Mouse (Mus musculus) WW6 (cell line): Measurements from ENCODE around the gene Gnat1.

Experiments used
- DNase-seq: peaks from one replicate; pipeline ENCODE4 v3.0.0-alpha.2; 2013; ENCODE audit warnings: low read depth, low spot score

The Gnat1 gene

DNA sequence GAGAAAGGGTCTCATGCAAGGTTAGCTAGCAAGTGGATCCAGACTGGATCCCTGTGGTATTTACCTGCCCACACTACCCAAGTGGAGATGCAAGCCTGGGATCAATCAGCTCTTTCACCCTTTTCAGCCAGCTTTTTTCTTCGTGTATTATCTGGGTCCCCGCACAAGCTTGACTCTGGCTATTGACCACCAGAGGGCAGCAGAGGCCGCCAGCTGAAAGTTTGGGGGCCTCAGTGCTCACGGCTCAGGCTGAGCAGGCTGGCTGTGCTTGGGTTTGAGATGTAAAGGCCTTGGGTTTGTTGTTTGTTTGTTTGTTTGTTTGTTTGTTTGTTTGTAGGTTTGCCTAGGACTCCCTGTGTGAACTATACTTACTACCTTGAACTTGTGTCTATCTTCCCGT lies 33.9 kb downstream of the Gnat1 start:
- no peak for DNase-seq

DNA sequence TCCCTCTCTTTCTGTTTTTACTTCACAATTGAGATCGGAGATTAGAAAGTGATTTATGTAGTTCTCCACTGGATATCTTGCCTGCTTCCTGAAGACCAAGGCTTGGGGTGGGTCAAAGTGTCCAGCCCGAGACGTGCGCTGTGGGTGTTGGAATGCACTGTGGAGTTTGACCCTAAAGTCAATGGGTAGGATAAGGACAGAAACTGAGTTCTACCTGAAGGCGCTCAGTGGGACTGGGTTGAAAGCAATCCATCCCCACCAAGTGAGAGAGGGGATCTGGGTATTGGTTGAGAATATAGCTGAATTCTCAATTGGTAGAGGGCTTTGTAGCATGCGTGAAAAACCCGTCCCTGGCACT lies 34.4 kb downstream of the Gnat1 start:
- no peak for DNase-seq

DNA sequence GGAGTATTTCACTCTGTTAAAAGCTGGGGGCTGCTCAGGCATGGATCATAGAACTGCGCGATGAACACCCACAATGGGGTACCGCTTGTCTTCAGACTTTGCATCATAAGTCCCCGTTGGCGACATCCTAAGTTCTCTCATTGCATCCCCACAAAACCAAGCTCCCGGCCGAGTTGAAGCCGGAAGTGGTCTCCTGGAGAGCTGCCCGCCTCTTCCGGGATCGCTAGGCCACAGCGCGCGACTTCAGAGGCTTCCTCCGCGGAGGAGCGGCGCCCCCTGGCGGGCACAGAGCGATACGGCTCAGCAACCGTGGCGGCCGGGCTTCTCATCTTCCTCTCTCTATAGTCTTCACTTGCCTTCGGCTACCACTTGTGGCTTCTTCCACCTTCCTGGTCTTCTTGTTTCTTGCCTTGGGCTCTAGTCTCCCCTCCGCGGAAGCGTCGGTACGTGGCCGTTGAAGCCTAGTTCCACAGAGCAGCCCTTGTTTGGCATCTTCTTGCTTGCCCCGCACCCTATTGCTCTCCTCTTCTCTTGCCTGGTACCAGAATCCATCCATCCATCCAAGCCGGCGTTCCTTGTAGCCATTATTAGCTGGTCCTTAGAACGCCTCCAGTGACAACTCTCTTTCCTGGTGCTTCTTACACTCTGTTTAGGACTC lies 34.9 kb downstream of the Gnat1 start:
- peak; percentile 77 for DNase-seq

DNA sequence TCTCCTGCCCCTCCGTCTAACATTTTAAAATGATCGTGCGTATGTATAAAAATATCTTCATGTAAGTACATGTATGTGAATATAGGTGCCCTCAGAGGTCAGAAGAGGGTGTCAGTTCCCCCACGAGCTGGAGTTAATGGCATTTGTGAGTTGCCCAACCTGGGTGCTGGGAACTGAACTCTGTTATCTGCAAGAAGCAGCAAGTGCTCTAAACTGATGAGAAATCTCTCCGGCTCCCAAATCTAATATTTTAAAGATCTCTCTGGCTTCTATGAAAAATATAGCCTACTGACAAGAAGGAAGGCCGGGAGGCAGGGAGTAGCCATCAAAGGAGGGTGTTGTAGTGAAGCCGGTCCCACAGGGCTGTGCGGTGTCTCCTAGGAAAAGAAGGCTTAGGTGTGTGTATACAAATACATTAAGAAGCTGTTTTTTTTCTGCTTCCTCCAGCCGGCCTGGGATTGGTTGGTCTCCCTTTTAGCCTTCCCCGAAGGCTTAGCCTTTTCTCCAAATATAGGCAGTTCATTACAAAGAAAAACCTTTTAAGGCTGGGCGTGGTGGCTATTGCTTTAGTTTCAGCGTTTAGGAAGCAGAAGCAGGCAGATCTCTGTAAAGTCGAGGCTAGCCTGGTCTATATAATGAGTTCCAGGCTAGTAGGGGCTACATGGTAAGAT lies 35.8 kb downstream of the Gnat1 start:
- no peak for DNase-seq

DNA sequence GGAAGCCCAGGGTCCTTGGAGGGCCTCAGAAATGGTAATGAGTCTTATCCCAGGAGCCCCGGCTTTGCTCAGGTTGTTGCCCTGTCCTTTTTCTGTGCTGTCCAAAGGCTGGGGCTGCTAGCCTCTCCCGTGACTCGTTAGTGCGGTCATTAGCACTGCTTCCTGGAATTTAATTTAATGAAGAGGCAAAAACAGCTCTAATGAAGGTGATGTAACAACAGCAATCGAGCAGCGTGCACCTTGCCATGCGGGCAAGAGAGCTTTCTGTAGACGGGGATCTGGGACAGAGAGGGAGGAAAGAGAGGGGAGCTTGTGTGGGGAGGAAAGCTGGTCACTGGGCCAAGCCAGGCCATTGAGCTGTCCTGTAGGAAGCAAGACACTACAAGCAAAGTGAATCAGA lies 37.8 kb downstream of the Gnat1 start:
- no peak for DNase-seq

DNA sequence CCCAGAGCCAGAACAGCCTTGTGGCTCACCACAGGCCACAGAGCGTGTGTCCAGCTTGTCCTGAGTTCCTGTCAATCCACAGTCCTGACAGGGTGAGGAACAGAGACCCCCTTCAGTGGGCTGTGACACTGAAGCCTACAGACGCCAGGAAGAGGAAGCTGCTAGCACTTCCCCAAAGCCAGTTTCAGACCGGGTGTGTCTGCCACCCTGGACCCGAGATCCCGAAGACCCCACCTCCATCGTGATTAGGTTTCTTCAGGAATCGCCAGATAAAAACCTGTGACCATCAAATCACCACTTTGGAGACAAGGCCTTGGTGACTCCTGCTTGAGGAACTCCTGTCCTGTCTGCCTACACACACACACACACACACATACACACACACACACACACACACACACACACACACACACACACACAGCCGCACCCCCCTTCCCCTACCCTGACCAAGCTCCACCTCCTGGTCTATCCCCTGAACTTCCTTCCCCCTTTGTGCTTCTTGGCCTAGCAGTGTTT lies 39.2 kb downstream of the Gnat1 start:
- no peak for DNase-seq

DNA sequence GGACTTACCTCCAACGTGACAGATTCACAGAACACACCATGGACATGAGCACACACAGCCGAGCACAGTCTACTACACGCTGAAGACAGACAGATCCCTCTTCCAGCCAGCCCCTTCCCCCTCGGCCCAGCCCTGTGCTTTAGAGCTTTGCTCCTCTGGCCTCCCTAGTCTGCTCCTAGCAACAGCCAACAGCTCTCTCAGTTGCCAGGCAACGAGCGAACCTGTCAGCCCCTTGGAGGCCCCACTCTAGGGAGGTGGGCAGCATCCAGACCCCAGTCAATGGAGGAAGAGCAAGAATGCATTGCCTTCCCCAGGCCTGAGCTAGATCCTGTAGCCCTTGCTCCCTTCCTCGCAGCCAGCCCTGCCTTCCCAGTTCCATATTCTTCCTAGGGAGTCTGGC lies 42.4 kb downstream of the Gnat1 start:
- no peak for DNase-seq

DNA sequence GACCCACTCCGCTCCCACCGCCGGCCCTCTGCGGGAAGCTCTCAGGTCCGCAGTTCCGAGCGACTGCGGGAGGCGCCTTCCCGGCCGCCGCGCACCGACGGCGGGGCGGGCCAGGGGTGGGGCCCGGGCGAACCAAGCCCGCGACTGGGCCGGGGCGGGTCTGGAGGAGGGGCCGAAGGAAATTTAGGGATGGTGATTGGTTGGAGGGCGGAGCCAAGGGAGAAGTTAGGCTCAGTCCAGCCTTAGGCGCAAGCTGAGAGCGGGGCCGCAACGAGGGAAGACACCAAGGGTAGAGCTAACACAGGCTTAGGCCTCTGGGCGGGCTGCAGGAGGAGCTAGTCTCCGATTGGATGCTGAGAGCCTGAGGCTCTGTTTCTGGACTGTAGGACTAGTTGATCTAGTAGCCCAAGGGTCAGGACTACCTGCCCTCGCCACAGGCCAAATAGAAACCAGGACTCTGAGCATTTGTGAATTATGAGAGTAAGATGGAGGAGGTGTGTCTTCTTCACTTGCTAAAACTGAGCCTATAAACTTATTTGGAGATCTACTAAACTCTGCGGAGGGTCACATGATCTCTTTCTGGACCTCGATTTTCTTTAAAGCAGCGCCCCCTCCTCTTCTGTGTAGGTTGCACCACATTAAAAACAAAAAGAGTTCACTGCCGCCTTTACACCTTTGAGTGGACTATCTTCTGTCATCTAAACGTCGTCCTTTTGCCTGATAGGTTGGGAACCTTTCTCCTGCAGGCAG lies 44.1 kb downstream of the Gnat1 start, which contains the start of gene Gnai2:
Gnai2 (minus strand) TSS at position 89 of the 750 bp plus-strand sequence.
- DNase-seq, result peak; percentile 95

DNA sequence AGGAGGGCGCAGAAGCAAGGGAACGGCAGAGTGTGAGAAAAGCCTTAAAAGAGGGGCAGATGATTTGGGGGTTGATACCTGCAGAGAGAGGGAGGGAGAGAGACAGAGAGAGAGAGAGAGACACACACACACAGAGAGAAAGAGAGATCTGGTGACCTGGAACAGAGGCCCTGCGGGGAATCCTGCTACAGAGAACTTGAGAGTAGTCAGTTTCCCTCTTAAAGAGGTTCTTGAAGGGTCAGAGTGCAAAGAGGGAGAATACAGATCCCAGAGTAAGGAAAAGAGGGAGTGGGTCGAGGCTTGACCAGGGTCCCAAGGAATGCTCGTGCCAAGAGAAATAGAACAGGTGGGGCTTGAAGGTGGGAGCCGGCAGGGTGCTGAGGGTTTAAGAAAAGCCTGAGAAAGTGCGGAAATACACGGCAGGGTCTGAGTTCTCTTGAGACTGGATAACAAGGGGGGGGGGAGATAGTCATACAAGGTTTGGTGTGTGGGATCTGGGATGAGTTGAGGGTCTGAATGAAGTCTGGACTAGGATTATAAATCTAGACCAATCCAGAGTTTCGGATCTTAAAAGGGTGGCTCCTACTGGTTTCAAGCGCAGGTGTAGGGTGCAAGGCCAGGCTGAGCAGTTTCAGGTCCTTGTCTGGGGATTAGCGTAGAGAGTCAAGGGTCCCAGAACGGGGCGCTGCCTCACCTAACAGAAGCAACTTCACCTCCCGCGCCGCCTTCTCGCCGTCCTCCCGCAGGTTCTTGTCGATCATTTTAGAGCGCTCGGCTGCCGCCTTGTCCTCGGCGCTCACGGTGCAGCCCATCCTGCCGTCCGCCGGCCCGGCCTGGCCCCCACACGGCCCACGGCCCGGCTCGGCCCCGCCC lies 44.9 kb downstream of the Gnat1 start:
- DNase-seq, result no peak

DNA sequence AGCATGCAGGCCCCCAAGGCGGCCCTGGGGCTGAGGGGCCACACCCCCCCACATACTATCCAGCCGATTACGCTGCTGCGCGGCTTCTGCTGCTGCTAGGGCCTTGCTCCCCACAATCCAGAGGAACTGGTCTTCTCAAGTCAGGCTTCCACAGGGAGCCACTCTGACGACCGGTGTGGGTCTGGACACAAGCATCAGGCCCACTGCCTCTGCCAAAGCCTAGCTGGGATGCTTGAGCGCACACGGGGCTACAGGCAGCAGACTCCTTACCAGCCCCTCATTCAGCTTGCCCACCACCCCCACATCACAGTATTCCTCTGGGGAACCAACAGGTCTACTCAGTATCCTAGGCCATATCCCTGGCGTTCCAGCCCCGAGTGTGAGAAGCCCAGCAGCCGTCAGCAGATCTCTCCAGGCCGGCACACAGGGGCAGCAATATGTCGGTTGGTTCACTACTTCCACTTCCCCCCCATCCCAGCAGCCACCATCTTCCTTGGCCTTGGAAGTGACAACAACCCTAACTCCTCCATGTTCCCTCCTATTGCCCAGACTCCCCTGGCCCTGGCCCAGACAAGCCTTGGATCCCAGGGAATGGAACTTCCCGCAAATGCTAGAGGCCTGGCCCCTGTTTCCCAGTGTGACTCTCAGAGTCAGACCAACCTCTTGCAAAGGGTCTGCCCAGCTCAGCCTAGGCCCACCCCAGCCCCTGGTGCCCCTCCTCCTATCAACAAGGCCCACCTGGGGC lies 45.7 kb downstream of the Gnat1 start:
- no peak for DNase-seq

DNA sequence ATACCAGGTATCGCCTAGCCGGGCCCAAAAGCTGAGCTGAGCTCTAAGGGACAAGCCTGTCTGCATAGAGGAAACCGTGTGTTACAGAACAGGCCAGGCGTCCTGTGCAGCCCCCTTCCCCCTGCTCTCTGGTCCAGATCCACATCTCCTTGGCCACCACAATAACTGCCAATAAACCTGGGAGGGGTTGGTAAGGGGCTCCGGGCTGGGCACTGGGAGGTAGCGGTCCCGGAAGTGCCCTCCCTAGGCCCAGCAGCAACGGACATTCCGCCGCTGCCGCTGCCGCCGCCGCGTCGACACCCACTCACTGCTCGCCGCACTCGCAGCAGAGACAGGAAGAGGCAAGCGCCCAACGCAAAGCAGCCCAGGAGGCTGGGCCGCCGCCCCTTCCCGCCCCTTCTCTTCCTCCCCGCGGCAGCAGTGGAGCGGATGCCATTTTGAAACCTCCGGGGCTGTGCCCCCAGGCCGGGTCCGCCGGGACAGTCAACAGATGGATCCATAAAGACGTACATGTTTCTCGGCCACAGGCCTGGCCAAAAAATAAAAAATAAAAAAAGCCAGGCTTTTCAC lies 46.3 kb downstream of the Gnat1 start:
- no peak for DNase-seq

DNA sequence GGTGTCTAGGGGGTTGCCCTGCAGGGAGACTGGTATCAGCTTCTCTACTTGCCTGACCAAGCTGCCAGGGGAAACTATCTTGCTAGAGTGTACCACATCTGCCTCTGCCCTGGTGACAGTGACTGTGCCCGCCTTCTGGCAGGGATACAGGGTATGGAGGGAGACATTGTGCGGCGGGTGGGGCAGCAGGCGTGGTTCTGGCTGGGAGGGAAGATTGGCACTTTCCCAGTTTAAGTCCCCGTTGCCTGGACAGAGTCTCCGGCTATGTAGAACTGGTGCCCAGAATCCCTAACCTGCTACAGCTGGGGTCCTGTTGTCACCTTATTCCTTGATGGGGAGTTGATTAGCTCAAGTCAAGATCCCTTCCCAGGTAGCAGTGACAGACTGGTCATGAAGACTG lies 47.0 kb downstream of the Gnat1 start:
- no peak for DNase-seq

DNA sequence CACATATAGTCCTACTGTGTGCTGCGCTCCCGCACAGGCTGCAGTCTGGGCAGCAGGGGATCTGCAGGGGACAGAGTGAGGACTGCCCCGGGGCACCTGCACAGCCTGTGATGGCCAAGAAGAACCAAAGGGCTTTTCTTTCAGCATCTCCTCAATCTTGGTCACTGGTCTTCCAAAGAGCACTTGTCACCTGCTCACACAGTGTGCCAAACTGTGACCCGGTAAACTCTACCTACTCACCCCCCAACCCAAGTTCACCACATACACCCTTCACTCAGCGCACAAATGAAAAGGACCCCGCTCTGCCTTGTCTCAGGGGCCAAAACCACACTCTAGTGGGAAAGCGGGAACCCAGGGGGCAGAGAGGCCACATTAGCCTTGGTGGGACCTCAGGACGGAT lies 47.7 kb downstream of the Gnat1 start:
- DNase-seq, result no peak

DNA sequence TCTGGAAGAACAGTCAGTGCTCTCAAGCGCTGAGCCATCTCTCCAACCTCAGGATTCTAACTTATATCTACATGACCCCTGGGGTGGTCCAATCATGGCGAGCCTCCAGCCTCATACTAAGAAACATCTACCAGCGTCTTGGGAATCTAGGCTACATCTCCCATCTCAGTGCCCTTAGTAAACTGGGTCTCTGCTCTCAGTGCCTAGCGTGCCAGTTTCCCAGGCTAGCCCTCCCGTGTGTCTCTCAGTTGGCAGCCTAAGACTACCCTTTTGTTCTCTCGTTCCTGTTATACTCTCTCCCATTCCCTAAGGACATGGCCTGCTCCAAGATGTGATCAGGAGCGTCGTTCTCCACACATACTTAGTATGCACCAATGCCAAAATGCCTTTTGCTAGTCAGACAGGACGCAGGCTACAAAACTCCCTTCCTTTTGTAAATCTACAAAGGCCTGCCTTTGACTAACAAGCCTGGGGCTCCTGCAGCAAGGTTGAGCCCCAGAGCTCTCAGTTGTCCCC lies 48.1 kb downstream of the Gnat1 start:
- DNase-seq, result no peak

DNA sequence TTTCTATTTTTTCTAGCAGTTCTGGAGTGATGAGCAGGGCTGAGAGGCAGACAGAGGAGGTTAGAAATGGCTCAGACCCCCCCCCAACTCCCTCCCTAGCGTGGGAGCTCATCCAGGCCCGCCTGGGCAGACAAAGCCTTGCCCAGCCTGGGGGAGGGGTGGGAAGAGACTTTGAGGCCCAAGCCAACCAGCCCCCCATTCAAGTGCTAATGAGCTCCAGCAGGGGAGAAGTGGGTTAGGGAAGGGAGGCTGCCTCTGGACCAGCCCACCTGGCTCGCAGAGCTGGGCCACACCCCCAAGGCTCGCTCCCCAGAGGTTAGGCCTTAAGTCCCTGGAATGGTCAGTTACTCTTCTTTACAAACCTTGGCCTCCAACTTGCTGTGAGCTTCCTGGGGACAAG lies 48.9 kb downstream of the Gnat1 start:
- DNase-seq, result peak; percentile 75

DNA sequence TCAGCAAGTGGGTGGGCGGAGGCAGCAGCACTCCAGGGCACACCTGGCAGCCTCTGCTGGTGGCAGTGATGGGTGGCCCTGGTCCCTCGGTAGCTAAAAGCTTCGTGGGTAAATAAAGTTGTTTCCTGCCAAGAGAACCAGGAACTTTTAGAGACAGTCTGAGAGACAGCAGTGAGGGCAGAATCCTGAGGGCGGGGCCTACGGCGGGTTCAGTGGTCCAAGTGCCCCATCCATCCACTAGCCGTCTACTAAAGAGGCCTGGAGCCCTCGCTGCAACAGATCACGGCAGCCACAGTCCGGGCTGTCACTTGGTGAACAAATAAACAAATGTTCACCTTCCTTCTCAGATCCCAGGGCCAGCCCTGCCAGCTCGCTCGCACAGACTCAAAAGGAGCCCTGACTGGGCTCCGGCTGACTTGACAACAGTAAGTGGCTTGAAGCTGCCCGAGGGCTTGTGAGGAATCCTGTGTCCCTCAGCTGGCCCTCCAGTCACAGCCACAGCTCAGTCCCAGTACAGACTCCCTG lies 49.5 kb downstream of the Gnat1 start:
- no peak for DNase-seq

DNA sequence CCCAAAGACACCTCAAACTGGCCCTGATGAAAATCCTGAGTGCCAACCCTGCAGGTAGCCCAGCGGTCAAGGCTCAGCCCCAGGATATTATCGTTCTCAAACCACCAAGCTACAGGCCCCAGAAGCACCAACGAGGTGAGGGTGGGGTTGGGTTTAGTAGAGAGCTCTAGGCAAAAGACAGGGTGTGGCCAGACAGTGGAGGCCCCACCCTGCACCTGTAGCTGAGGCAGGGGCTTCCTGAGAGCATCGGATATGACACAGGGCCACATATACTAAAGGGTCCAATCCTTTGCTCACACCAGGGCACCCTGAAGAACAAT lies 50.1 kb downstream of the Gnat1 start:
- no peak for DNase-seq

DNA sequence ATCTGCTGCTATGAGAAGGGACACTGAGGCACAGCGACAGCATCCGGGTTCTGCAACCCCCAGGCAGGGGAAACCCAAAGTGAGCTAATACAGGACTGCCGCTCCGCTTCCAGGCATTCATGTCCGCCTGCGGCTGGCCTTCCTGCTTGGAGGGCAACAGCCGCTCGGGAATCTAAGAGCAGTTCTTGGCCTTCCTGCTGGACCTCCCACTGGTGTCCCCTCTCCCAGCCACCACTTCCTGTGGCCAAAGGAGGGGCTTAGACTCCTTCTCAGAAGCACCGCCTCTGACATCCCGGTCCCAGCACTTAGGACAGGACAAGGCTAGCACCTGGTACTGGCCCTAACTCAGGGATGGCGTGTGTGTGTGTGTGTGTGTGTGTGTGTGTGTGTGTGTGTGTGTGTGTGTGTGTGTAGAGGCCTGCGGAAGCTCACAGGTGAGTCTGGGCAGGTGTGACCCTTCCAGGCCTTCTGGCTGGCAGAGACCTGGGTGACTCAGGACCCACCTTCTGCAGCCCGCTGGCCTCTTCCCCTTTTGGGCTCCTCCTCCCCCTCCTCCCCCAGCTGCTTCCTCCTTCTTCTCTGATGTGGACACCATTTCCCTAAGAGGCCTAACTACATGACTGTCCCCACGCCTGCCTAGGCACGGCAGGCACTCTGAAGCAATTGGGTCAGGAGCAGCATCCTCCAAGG lies 50.6 kb downstream of the Gnat1 start:
- DNase-seq, result no peak

DNA sequence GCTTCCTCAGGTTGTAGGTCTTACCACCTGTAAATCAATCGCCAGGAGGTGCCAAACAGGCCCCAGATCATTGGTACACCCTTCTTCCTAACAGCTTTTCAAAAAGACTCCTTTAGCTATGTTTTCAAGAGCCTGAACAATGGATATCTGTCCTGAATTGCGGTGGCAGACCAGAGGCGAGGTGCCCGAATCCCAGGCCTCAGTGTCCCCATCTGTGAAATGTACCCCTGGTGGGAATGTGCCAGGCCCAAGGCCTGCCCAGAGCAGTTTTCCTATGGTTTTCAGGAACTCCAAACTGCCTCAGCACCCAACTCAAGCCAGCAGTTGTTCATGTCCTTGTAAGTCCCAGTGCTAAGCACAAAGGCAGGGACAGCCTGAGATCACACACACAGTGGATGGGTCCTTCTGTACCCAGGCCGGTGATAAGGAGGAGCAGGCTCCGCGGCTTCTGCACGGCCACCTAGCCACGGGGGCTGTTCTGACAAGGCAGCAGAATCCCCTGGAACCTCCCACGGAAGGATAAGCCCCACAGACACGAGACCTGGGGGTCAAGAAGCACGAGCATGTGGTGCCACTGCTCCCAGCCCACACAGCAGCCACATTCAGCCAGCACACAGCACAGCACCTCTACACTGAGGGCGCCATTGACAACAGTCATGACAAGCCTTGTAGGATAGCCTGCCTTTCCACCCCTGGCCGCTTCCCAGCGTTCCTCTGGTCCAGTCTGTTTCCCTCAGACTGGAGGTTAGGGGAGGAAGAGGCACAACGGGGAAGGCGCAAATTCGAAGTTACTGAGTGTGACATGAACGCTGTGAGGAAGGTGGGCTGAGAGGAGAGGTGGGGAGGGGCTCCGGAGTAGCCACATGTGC lies 51.9 kb downstream of the Gnat1 start:
- DNase-seq, result no peak
